Mouse (Mus musculus): ENCODE measurements around the gene Stpg4.

Gene Stpg4

DNA sequence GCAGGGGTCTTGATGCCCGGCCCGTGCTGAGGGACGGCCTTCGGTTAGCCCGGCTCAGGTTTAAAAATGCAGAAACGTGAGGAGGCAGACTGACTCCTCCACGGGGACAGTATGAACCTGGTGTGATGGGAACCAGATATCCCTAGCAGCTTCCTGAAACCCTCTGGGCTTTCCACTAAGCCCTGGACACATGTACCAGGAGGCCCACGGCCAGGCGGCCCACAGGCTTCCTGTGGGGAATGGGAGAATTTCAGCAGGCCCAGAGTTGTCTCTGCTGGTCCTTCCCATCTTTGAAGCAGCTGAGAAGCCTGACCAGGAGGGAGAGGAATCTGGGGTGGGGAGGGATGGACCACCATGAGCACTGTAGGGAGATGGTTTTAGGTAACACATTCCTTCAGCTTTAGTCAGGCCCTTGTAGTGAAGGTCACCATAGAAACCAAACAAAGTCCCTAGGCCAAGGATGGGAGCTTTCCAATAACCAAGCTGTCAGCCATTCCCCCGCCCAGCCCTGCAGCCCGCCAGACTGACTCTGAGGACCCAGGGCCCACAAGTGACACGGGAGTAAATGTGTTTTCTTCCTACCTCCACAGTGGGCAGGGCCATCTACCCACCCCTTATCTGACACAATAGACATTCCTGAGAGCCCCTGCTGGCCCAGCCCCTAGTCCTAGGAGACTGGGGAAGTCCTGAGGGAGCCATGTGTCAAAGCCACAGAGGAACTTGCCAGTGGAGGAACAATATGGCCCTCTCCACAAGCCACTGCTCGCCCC is 76.9 kb downstream of the Stpg4 start:
- DNase-seq (ENCODE audit: low spot score) = no peak

DNA sequence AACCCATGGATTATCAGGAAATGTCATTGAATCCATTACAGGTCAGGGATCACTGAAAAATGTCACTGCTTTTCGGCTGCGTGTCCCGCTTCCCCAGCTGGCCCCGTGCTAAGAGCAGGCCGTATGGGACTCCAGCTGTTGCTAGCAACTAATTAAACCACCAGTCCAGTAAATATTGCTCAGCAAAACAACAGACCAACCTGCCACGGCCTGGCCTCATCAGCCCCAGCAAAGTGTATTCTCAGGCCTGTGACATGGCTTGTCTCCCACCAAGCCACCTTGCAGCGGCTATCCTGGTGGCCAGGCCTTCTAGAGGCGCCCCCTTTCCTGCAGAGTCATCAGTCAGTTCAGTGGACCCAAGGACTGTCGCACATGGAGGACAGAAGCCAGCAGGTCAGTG is 78.0 kb downstream of the Stpg4 start:
- no peak for DNase-seq (ENCODE audit: low spot score)

DNA sequence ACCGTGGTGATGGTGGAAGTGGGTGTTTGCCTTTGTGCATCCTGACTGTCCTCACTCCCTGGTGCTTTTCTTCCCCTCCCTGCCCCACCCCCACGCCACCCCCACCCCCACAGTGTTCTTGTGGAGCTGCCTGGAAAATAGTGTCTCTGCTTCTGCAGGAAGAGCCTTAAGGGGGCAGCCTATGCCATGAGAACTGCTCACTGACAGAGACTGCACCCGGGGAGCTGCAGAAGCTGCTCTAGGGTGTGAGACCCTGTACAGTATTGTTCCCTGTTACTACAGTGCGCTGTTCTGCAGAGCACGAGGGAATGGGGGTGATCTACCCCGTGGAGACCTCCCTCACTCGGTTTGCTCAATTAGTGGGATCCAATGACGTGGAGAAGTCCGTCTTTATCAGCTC is 78.5 kb downstream of the Stpg4 start:
- no peak for DNase-seq (ENCODE audit: low spot score)

DNA sequence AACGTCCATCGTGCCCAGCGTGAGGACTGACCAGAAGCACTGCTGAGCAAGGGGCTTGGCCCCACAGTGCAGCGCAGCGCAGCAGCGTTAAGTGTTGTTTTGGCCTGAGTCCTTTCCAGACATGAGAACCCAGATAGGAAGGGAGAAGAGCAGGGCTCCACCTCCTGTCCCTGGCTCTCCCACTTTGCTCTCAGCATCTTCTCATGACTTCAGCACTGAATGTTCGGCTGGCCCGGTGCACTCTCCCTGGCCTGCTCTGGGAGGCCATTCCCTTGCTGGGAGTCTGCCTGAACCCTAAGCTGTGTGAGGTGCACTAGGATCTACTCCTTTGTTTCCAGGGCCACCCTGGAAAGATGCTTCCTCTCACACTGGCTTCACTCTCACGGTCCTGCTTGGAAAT is 79.2 kb downstream of the Stpg4 start:
- no peak for DNase-seq (ENCODE audit: low spot score)

DNA sequence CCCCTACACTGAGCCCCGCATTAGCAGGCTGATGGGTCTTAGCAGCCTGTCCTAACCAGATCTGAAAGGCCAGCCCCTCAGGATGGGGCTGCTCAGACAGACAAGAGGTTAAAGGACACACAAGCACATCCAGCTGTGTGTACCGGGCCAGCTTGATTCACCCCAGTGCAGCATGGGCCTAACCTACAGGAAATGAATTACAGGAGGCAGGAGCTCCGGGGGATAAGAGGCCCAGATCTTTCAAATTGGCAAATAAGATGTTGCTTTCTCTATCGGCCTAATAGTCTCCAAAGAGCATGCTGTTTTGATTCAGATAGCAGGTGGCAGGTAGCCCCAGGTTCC is 82.3 kb downstream of the Stpg4 start:
- no peak for DNase-seq (ENCODE audit: low spot score)

DNA sequence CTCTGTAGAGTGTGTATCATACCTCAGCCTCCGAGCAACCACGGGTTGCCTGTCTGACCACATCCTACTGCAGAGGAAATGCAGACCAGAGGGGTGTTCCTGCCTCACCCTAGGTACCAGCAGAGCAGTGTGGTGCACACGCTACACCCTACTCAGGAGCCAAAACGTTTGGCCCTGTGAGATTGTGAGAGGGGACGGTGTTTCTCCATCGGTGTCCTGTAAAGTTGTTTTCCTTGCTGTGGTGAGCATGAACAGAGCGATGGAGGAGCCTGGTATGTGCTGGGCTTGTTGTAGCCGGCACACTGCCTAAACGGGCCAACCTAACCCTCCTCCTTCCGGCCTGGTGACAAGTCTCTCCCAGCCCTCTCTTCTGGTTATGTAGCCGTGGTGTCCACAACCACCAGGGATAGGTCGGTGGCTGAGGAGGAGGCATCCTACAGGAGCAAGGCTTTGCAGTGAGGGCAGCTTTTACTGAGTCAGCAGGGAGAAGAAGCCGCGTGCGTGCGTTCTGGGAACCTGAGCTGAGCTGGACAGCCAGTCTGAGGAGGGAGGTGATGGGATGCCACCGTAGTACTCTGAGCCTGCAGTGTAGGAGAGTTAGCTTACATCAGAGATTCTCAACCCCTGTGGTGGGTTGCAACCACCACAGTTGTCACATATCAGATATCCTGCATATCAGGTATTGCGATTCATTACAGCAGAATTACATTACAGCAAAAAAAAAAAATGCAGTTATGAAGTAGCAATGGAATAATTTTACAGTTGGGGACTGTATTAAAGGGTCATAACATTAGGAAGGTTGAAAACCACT is 82.9 kb downstream of the Stpg4 start:
- DNase-seq (ENCODE audit: low spot score) = no peak

DNA sequence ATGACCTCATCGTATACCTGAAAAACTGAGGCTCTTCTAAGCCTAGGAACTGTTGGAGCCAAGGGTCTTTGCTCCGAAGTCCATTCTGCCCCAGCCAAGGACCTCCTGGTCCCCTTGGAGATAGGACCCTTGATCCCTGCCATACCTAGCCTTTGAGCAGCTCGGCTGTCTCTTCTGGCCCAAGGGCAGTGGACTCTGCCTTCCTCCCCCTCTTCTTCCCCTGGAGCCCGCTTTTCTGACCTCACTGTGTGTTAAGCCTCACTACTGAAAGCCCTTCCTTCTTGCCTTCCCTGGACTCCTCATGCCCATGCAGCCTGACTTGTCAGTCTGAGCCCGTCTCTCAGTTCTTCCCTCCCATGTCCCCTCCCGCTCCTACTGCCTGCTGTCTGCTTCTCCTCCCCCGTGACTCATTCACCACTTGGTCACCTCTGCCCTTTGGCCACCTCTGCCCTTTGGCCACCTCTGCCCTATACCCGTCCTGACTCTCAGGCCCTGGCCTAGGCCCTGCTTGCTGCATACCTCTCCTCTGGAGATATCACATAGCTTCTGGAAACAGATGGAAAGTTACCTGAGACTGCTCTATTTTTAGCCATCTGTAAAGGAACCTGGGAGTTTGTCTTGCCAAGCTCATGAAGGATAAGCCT is 84.4 kb downstream of the Stpg4 start:
- no peak for DNase-seq (ENCODE audit: low spot score)
